Mouse (Mus musculus): Measurements from ENCODE around the gene Hmgn3. TPM values are rescaled to one million over a fixed set of nuclear protein-coding genes. Genes with fewer than 3 reads are reported as not detected.
"Not testable (repeated sequence)": the region's sequence is repeated elsewhere in the genome, so short reads cannot be mapped to it uniquely, and the experiment has no call there.

Hmgn3 gene
- 48.7 and 53.4 TPM in 2 replicates for polyA plus RNA-seq (2015; fragmentation: Nextera tagmentation; extraction: Ambion mirVana)

DNA sequence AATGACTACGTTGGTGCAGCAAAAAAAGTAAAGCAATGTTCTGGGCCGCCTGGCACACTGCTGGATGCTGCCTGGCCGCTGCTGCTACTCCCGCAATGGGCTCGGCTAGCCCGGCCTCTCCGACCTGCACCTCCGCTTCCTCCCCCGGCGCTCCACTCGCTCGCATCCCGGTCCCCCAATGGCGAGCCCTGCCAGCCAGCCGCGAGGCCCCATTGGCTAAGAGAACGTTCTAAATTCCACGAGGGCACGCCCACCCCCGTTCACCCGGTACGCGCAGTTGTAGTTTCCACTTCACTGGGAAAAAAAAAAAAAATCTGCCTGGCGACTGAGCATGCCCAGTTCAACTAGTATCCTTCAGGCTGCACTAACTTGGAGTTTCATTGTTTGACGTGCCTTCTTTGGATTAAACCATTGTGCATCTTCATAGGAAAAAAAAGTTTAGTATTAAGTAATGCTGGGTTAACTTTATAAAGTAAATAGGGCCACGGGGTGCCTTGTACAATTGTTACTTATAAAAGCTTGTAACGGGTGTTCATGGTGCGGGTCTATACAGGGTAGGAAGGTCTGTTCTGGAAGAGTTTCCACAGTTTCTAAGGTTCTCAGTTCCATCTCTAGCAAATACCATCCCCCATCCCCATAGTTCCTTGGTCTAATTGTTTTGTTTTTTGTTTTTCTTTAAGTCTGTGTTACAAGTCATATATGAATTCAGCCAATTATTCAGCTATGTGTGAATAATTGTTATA is at the start of gene Hmgn3:
TSS of gene Hmgn3 (minus strand) at position 240 of the 743 bp plus-strand sequence.
- WGBS = 9% methylated on average over 28 of the region's 28 CpGs

GRCm38 (mm10) chr9:83195765-83196164 is 49.3 kb upstream of the Hmgn3 start:
- H3K27ac ChIP-seq (ENCODE audit: low read length) = no peak overlapping the region
- no peaks in the 10 kb centered on the region for H3K4me1 ChIP-seq (ENCODE audit: control insufficient read depth, insufficient read depth, low read length)
- ATAC-seq = no peak
- H3K4me3 ChIP-seq (ENCODE audit: low read length) = no peak overlapping the region
- WGBS = 76% methylated on average over 10 of the region's 10 CpGs
- no peaks in the 10 kb centered on the region for H3K27me3 ChIP-seq (replicated peaks; ENCODE audit: control insufficient read depth, insufficient read depth, low read length)
- H3K9me3 ChIP-seq (ENCODE audit: control insufficient read depth, low read length) = no peaks in the 10 kb centered on the region
- H3K4me2 ChIP-seq (ENCODE audit: low read depth, low read length) = no peak overlapping the region
- H3K9ac ChIP-seq (ENCODE audit: low read depth, low read length) = no peak overlapping the region
- H3K36me3 ChIP-seq (ENCODE audit: control insufficient read depth, insufficient read depth, low read length) = no peaks in the 10 kb centered on the region

More for the DNA sequence above, at the start of gene Hmgn3:
- Histone ChIP-seq H3K36me3 (ENCODE audit: control insufficient read depth, insufficient read depth, low read length) (no peaks in the 10 kb centered on the region), H3K4me3 (ENCODE audit: low read length) (peak within 1 kb of the TSS; percentile 58), H3K4me2 (ENCODE audit: low read depth, low read length) (peak within 1 kb of the TSS; percentile 98), H3K9me3 (ENCODE audit: control insufficient read depth, low read length) (no peaks in the 10 kb centered on the region), H3K4me1 (ENCODE audit: control insufficient read depth, insufficient read depth, low read length) (peaks cover 5% of the 10 kb centered on the region), H3K27ac (ENCODE audit: low read length) (peak within 1 kb of the TSS; percentile 35; the same call in 1 of the 2 replicates), H3K27me3 (replicated peaks; ENCODE audit: control insufficient read depth, insufficient read depth, low read length) (no peaks in the 10 kb centered on the region), H3K9ac (ENCODE audit: low read depth, low read length) (peak within 1 kb of the TSS; percentile 72)
- ATAC-seq = peak; percentile 97

- no peak overlapping the region for H3K9ac ChIP-seq (ENCODE audit: low read depth, low read length)
- H3K9me3 ChIP-seq (ENCODE audit: control insufficient read depth, low read length) = no peaks in the 10 kb centered on the region
- 46% methylated on average over 6 of the region's 6 CpGs for WGBS
- ATAC-seq = no peak
- H3K27ac ChIP-seq (ENCODE audit: low read length) = no peak overlapping the region
- H3K4me1 ChIP-seq (ENCODE audit: control insufficient read depth, insufficient read depth, low read length) = no peaks in the 10 kb centered on the region
- no peak overlapping the region for H3K4me2 ChIP-seq (ENCODE audit: low read depth, low read length)
- no peaks in the 10 kb centered on the region for H3K27me3 ChIP-seq (replicated peaks; ENCODE audit: control insufficient read depth, insufficient read depth, low read length)
- H3K36me3 ChIP-seq (ENCODE audit: control insufficient read depth, insufficient read depth, low read length) = no peaks in the 10 kb centered on the region
- no peak overlapping the region for H3K4me3 ChIP-seq (ENCODE audit: low read length)
Observed at GRCm38 (mm10) chr9:83195007-83195406, 48.5 kb upstream of the Hmgn3 start.

- WGBS = 81% methylated on average over 2 of the region's 2 CpGs
Observed at GRCm38 (mm10) chr9:83187752-83188151, 41.3 kb upstream of the Hmgn3 start.

GRCm38 (mm10) chr9:83145591-83146445 is 667 bp downstream of the Hmgn3 start:
- H3K4me2 ChIP-seq (ENCODE audit: low read depth, low read length) = peak overlapping the region; percentile 98
- H3K27ac ChIP-seq (ENCODE audit: low read length) = peak overlapping the region; percentile 35; the same call in 1 of the 2 replicates
- H3K4me3 ChIP-seq (ENCODE audit: low read length) = peak overlapping the region; percentile 58
- ATAC-seq = peak; percentile 83
- H3K9me3 ChIP-seq (ENCODE audit: control insufficient read depth, low read length) = no peaks in the 10 kb centered on the region
- 4% methylated on average over 52 of the region's 53 CpGs for WGBS
- H3K4me1 ChIP-seq (ENCODE audit: control insufficient read depth, insufficient read depth, low read length) = peaks cover 5% of the 10 kb centered on the region
- H3K27me3 ChIP-seq (replicated peaks; ENCODE audit: control insufficient read depth, insufficient read depth, low read length) = no peaks in the 10 kb centered on the region
- peak overlapping the region; percentile 72 for H3K9ac ChIP-seq (ENCODE audit: low read depth, low read length)
- H3K36me3 ChIP-seq (ENCODE audit: control insufficient read depth, insufficient read depth, low read length) = no peaks in the 10 kb centered on the region

More at GRCm38 (mm10) chr9:83187752-83188151, 41.3 kb upstream of the Hmgn3 start:
- Histone ChIP-seq H3K4me3 (ENCODE audit: low read length) (no peak overlapping the region), H3K27ac (ENCODE audit: low read length) (no peak overlapping the region), H3K9ac (ENCODE audit: low read depth, low read length) (no peak overlapping the region), H3K4me1 (ENCODE audit: control insufficient read depth, insufficient read depth, low read length) (no peaks in the 10 kb centered on the region), H3K36me3 (ENCODE audit: control insufficient read depth, insufficient read depth, low read length) (no peaks in the 10 kb centered on the region), H3K9me3 (ENCODE audit: control insufficient read depth, low read length) (no peaks in the 10 kb centered on the region), H3K4me2 (ENCODE audit: low read depth, low read length) (no peak overlapping the region), H3K27me3 (replicated peaks; ENCODE audit: control insufficient read depth, insufficient read depth, low read length) (no peaks in the 10 kb centered on the region)
- no peak for ATAC-seq

GRCm38 (mm10) chr9:83129831-83130230 is 16.7 kb downstream of the Hmgn3 start:
- no peak overlapping the region for H3K27ac ChIP-seq (ENCODE audit: low read length)
- WGBS = 94% methylated on average over 4 of the region's 4 CpGs
- no peak overlapping the region for H3K9ac ChIP-seq (ENCODE audit: low read depth, low read length)
- no peaks in the 10 kb centered on the region for H3K27me3 ChIP-seq (replicated peaks; ENCODE audit: control insufficient read depth, insufficient read depth, low read length)
- no peaks in the 10 kb centered on the region for H3K9me3 ChIP-seq (ENCODE audit: control insufficient read depth, low read length)
- H3K4me2 ChIP-seq (ENCODE audit: low read depth, low read length) = no peak overlapping the region
- H3K4me3 ChIP-seq (ENCODE audit: low read length) = no peak overlapping the region
- H3K36me3 ChIP-seq (ENCODE audit: control insufficient read depth, insufficient read depth, low read length) = no peaks in the 10 kb centered on the region
- no peak for ATAC-seq
- H3K4me1 ChIP-seq (ENCODE audit: control insufficient read depth, insufficient read depth, low read length) = no peaks in the 10 kb centered on the region

GRCm38 (mm10) chr9:83127840-83128239 is 18.6 kb downstream of the Hmgn3 start:
- H3K27ac ChIP-seq (ENCODE audit: low read length) = no peak overlapping the region
- no peak for ATAC-seq

GRCm38 (mm10) chr9:83126482-83126881 is 20.0 kb downstream of the Hmgn3 start:
- not testable (repeated sequence) for H3K4me2 ChIP-seq (ENCODE audit: low read depth, low read length); H3K27ac ChIP-seq (ENCODE audit: low read length); ATAC-seq; H3K27me3 ChIP-seq (replicated peaks; ENCODE audit: control insufficient read depth, insufficient read depth, low read length); H3K4me1 ChIP-seq (ENCODE audit: control insufficient read depth, insufficient read depth, low read length); H3K9me3 ChIP-seq (ENCODE audit: control insufficient read depth, low read length); H3K36me3 ChIP-seq (ENCODE audit: control insufficient read depth, insufficient read depth, low read length); H3K9ac ChIP-seq (ENCODE audit: low read depth, low read length); H3K4me3 ChIP-seq (ENCODE audit: low read length)
- 90% methylated on average over 6 of the region's 6 CpGs for WGBS

More at GRCm38 (mm10) chr9:83127840-83128239, 18.6 kb downstream of the Hmgn3 start:
- Histone ChIP-seq H3K27me3 (replicated peaks; ENCODE audit: control insufficient read depth, insufficient read depth, low read length) (no peaks in the 10 kb centered on the region), H3K4me3 (ENCODE audit: low read length) (no peak overlapping the region), H3K9me3 (ENCODE audit: control insufficient read depth, low read length) (no peaks in the 10 kb centered on the region), H3K36me3 (ENCODE audit: control insufficient read depth, insufficient read depth, low read length) (no peaks in the 10 kb centered on the region), H3K4me2 (ENCODE audit: low read depth, low read length) (no peak overlapping the region), H3K9ac (ENCODE audit: low read depth, low read length) (no peak overlapping the region), H3K4me1 (ENCODE audit: control insufficient read depth, insufficient read depth, low read length) (no peaks in the 10 kb centered on the region)
- 45% methylated on average over 7 of the region's 7 CpGs for WGBS

DNA sequence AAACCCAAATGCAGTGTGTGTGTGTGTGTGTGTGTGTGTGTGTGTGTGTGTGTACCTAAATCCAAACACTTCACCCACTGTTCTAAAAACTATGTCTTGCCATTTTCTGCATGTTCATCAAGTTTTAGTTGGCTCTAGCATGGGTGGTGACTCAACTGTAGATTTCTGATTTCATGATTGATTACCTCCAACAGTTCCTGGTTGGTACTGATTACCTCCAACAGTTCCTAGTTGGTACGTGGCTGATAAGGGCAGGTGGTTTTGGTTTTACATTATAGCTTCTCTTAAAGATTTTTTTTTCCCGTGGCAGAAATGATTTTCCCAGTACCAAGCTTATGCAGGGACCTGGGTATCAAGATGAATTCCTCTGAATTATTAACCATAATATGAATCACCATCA is 27.3 kb downstream of the Hmgn3 start:
- H3K4me1 ChIP-seq (ENCODE audit: control insufficient read depth, insufficient read depth, low read length) = no peaks in the 10 kb centered on the region
- H3K4me3 ChIP-seq (ENCODE audit: low read length) = no peak overlapping the region
- no peak overlapping the region for H3K27ac ChIP-seq (ENCODE audit: low read length)
- no peak overlapping the region for H3K9ac ChIP-seq (ENCODE audit: low read depth, low read length)
- WGBS = 64% methylated on average over 2 of the region's 2 CpGs
- H3K36me3 ChIP-seq (ENCODE audit: control insufficient read depth, insufficient read depth, low read length) = no peaks in the 10 kb centered on the region
- H3K9me3 ChIP-seq (ENCODE audit: control insufficient read depth, low read length) = no peaks in the 10 kb centered on the region
- no peak for ATAC-seq
- no peak overlapping the region for H3K4me2 ChIP-seq (ENCODE audit: low read depth, low read length)
- no peaks in the 10 kb centered on the region for H3K27me3 ChIP-seq (replicated peaks; ENCODE audit: control insufficient read depth, insufficient read depth, low read length)
